Mouse (Mus musculus) kidney, adult 2 months (tissue): ENCODE data around the gene Txndc11. TPM values are rescaled to one million over a fixed set of nuclear protein-coding genes. Genes with fewer than 3 reads are reported as not detected.
A peak's percentile ranks its signal among the peaks of the same experiment; 100 is the strongest.

Experiments
- DNase-seq: peaks from one replicate; pipeline ENCODE4 v3.0.0; 2021
- H3K27ac ChIP-seq: fragments of 200-500 bp; 2 replicates; pipeline ENCODE4 v1.5.1; 2012; ENCODE audit warnings: low read depth, low read length, control low read depth, inconsistent platforms; ENCODE audit not compliant: insufficient read depth
- H3K27me3 ChIP-seq: fragments of 200-500 bp; replicated peaks from 2 replicates; pipeline ENCODE4 v1.6.1; 2012; ENCODE audit warnings: mild to moderate bottlenecking, moderate library complexity, low read length, inconsistent platforms; ENCODE audit not compliant: control insufficient read depth, insufficient read depth
- H3K36me3 ChIP-seq: fragments of 200-500 bp; 2 replicates; pipeline ENCODE4 v1.6.1; 2012; ENCODE audit warnings: mild to moderate bottlenecking, moderate library complexity, low read length, inconsistent platforms; ENCODE audit not compliant: control insufficient read depth, insufficient read depth
- H3K4me1 ChIP-seq: fragments of 200-500 bp; 2 replicates; pipeline ENCODE4 v1.6.1; 2011; ENCODE audit warnings: low read length; ENCODE audit not compliant: control insufficient read depth, insufficient read depth
- H3K4me3 ChIP-seq: fragments of 200-500 bp; 2 replicates; pipeline ENCODE4 v1.5.1; 2011; ENCODE audit warnings: mild to moderate bottlenecking, low read depth, low read length, control low read depth; ENCODE audit not compliant: insufficient read depth
- CTCF ChIP-seq: fragments of 200-500 bp; conservative IDR thresholded peaks from 2 replicates; pipeline ENCODE4 v1.5.1; 2011; ENCODE audit warnings: low read depth, mild to moderate bottlenecking, control low read depth, low read length, moderate library complexity, mixed read lengths; ENCODE audit not compliant: insufficient read depth, insufficient read length
- POLR2A ChIP-seq: fragments of 200-500 bp; IDR thresholded peaks from one replicate; pipeline ENCODE4 v1.6.1; 2011; ENCODE audit warnings: low read depth, low read length, control low read depth
- WGBS: fragments of 180-500 bp; shearing (Covaris S2); methylation state at CpG from one replicate; pipeline ENCODE4 v1.1.7; 2018; 5-methylcytosine and 5-hydroxymethylcytosine counted together
- polyA plus RNA-seq: library from polyadenylated mRNA; depleted of rRNA; stranded (reverse); fragments of >200 nt; gene quantifications from 2 replicates; pipeline ENCODE4 v1.2.3, GENCODE M21; 2012

Txndc11 gene
- polyA plus RNA-seq, 1 experiment, result 26.7 TPM

- Histone ChIP-seq H3K4me3 (no peak overlapping the region), H3K27me3 (no peaks in the 10 kb centered on the region), H3K27ac (peak overlapping the region; percentile 39; the same call in 1 of the 2 replicates), H3K36me3 (peaks cover 12% of the 10 kb centered on the region), H3K4me1 (peaks cover 4% of the 10 kb centered on the region; the same call in 1 of the 2 replicates)
- no peak for TF ChIP-seq POLR2A
- no peak for TF ChIP-seq CTCF
- 54% methylated on average over 5 of the region's 5 CpGs for WGBS
- DNase-seq, result peak; percentile 57
Observed at GRCm38 (mm10) chr16:11086856-11087588, 47.4 kb downstream of the Txndc11 start.

DNA sequence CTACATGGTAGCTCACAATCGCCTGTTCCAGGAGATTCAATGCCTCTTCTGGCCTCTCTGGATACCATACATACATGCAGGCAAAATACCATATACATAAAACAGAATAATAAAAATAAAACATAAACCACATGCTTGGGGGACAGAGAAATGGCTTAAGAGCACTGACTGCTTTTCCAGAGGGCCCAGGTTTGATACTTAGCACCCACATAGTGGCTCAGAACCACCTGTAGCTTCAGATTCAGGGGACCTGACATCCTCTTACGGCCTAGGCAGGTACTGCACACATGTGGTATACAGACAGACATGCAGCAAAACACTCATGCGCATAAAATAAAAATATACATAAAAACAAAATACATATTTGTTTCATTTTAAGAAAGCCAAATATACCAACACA is 48.2 kb downstream of the Txndc11 start:
- Histone ChIP-seq H3K4me1 (peaks cover 4% of the 10 kb centered on the region; the same call in 1 of the 2 replicates), H3K27me3 (no peaks in the 10 kb centered on the region), H3K4me3 (no peak overlapping the region), H3K27ac (no peak overlapping the region), H3K36me3 (peaks cover 12% of the 10 kb centered on the region)
- 96% methylated on average over 3 of the region's 3 CpGs for WGBS
- no peak for DNase-seq
- TF ChIP-seq CTCF, result no peak
- TF ChIP-seq POLR2A, result no peak

- peaks cover 14% of the 10 kb centered on the region for H3K36me3 ChIP-seq
- DNase-seq, result no peak
- WGBS, result 94% methylated on average over 8 of the region's 8 CpGs
Observed at GRCm38 (mm10) chr16:11084181-11084580, 50.3 kb downstream of the Txndc11 start.

GRCm38 (mm10) chr16:11078216-11078869 is 56.1 kb downstream of the Txndc11 start:
- peaks cover 6% of the 10 kb centered on the region for H3K36me3 ChIP-seq
- no peak overlapping the region for H3K27ac ChIP-seq
- DNase-seq, result no peak
- no peaks in the 10 kb centered on the region for H3K4me1 ChIP-seq
- WGBS, result 67% methylated on average over 3 of the region's 3 CpGs
- TF ChIP-seq CTCF, result no peak
- no peak for TF ChIP-seq POLR2A
- no peak overlapping the region for H3K4me3 ChIP-seq
- H3K27me3 ChIP-seq, result no peaks in the 10 kb centered on the region

More at GRCm38 (mm10) chr16:11084181-11084580, 50.3 kb downstream of the Txndc11 start:
- TF ChIP-seq POLR2A (no peak), CTCF (no peak)
- Histone ChIP-seq H3K27me3 (no peaks in the 10 kb centered on the region), H3K4me3 (no peak overlapping the region), H3K4me1 (no peaks in the 10 kb centered on the region), H3K27ac (no peak overlapping the region)

- DNase-seq, result no peak
- Histone ChIP-seq H3K36me3 (peaks cover 4% of the 10 kb centered on the region), H3K4me1 (0 out of 2 replicates have a peak, but pooled peaks cover 3% of the 10 kb centered on the region), H3K27me3 (no peaks in the 10 kb centered on the region), H3K4me3 (no peak overlapping the region), H3K27ac (no peak overlapping the region)
- no peak for TF ChIP-seq CTCF
- TF ChIP-seq POLR2A, result no peak
- WGBS, result 89% methylated on average over 9 of the region's 9 CpGs
Observed at GRCm38 (mm10) chr16:11077601-11078201, 56.7 kb downstream of the Txndc11 start.

- TF ChIP-seq POLR2A (no peak), CTCF (no peak)
- Histone ChIP-seq H3K27me3 (no peaks in the 10 kb centered on the region), H3K4me3 (no peak overlapping the region), H3K4me1 (peaks cover 35% of the 10 kb centered on the region), H3K36me3 (peaks cover 2% of the 10 kb centered on the region; the same call in 1 of the 2 replicates), H3K27ac (no peak overlapping the region)
- WGBS, result 61% methylated on average over 6 of the region's 6 CpGs
- peak; percentile 44 for DNase-seq
Observed at GRCm38 (mm10) chr16:11073060-11073459, 61.4 kb downstream of the Txndc11 start.

DNA sequence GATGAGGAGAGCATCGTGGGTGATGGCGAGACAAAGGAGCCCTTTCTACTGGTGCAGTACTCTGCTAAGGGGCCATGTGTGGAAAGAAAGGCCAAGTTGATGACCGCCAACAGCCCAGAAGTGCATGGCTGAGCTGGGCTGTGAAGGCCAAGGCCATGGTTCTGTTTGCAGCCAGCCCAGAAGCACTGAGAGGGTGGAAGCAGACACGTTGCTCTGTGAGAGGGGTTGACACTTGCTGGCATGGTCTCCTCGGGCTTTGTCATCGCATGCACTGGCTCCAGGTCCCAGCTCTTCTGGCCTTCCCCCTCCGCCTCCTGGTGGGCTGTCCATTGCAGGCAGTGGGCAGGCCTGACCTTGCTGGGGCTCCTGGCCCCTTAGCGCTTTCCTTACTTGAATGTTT is 62.0 kb downstream of the Txndc11 start:
- Histone ChIP-seq H3K36me3 (peaks cover 2% of the 10 kb centered on the region; the same call in 1 of the 2 replicates), H3K27me3 (no peaks in the 10 kb centered on the region), H3K4me3 (no peak overlapping the region), H3K27ac (no peak overlapping the region), H3K4me1 (peaks cover 41% of the 10 kb centered on the region)
- 86% methylated on average over 8 of the region's 8 CpGs for WGBS
- DNase-seq, result no peak
- TF ChIP-seq POLR2A (no peak), CTCF (no peak)
